Mouse (Mus musculus): ENCODE results near the gene Fam234b. TPM values are rescaled to one million over a fixed set of nuclear protein-coding genes. Genes with fewer than 3 reads are reported as not detected.

Fam234b gene
- polyA plus RNA-seq, 1 experiment: 6.3 TPM

- H3K4me3 ChIP-seq: no peak overlapping the region
- H3K4me2 ChIP-seq (ENCODE audit: low read depth): no peak overlapping the region
- TF ChIP-seq TCF12 (IDR thresholded peaks at IDR 0.05; ENCODE audit: insufficient read depth, poor library complexity, severe bottlenecking): no peak
- TF ChIP-seq SRF (IDR thresholded peaks at IDR 0.05; ENCODE audit: control insufficient read depth, insufficient read length, low read depth): no peak
- no peak for TF ChIP-seq USF1 (IDR thresholded peaks at IDR 0.05; ENCODE audit: low read depth)
- TF ChIP-seq E2F4 (IDR thresholded peaks at IDR 0.05; ENCODE audit: insufficient read depth): no peak
- TF ChIP-seq REST (IDR thresholded peaks at IDR 0.05; ENCODE audit: insufficient read depth, insufficient read length): no peak
- no peak for TF ChIP-seq CEBPB (IDR thresholded peaks at IDR 0.05; ENCODE audit: insufficient read depth, poor library complexity, severe bottlenecking)
- H3K36me3 ChIP-seq (ENCODE audit: control insufficient read depth, insufficient read depth): peaks cover 4% of the 10 kb centered on the region
- no peaks in the 10 kb centered on the region for H3K27me3 ChIP-seq (ENCODE audit: control insufficient read depth, insufficient read depth, insufficient read length)
- H3K79me2 ChIP-seq (ENCODE audit: control insufficient read depth, insufficient read depth): no peaks in the 10 kb centered on the region
- no peak overlapping the region for H3ac ChIP-seq (ENCODE audit: control insufficient read depth, insufficient read length)
Observed at GRCm38 (mm10) chr6:135219916-135220315, 22.1 kb downstream of the Fam234b start.

- no peak overlapping the region for H3K4me3 ChIP-seq
- no peaks in the 10 kb centered on the region for H3K27me3 ChIP-seq (ENCODE audit: control insufficient read depth, insufficient read depth, insufficient read length)
- H3K4me2 ChIP-seq (ENCODE audit: low read depth): no peak overlapping the region
- no peaks in the 10 kb centered on the region for H3K79me2 ChIP-seq (ENCODE audit: control insufficient read depth, insufficient read depth)
- H3K36me3 ChIP-seq (ENCODE audit: control insufficient read depth, insufficient read depth): no peaks in the 10 kb centered on the region
- no peak overlapping the region for H3ac ChIP-seq (ENCODE audit: control insufficient read depth, insufficient read length)
- TF ChIP-seq TCF3 (IDR thresholded peaks at IDR 0.05; ENCODE audit: insufficient read length, low read depth) (no peak), POLR2AphosphoS2 (IDR thresholded peaks at IDR 0.05; ENCODE audit: insufficient read length, low read depth) (no peak)
Observed at GRCm38 (mm10) chr6:135223786-135224416, 26.1 kb downstream of the Fam234b start.

- H3K4me2 ChIP-seq (ENCODE audit: low read depth): no peak overlapping the region
- no peak for TF ChIP-seq REST (IDR thresholded peaks at IDR 0.05; ENCODE audit: insufficient read depth, insufficient read length)
- no peak for TF ChIP-seq SRF (IDR thresholded peaks at IDR 0.05; ENCODE audit: control insufficient read depth, insufficient read length, low read depth)
- TF ChIP-seq MYOD1 (IDR thresholded peaks at IDR 0.05; ENCODE audit: control insufficient read depth in 1 of 3, insufficient read length in 2 of 3, low read depth in 2 of 3): no peak
- no peak for TF ChIP-seq USF1 (IDR thresholded peaks at IDR 0.05; ENCODE audit: low read depth)
- TF ChIP-seq CEBPB (IDR thresholded peaks at IDR 0.05; ENCODE audit: insufficient read depth, poor library complexity, severe bottlenecking): no peak
- TF ChIP-seq MYOG (IDR thresholded peaks at IDR 0.05; ENCODE audit: control insufficient read depth in 1 of 3, insufficient read depth in 1 of 3, insufficient read length in 2 of 3, low read depth in 2 of 3): no peak
Observed at GRCm38 (mm10) chr6:135228465-135228941, 30.7 kb downstream of the Fam234b start.

GRCm38 (mm10) chr6:135230586-135230985, 32.8 kb downstream of the Fam234b start:
- Histone ChIP-seq H3ac (ENCODE audit: control insufficient read depth, insufficient read length) (no peak overlapping the region), H3K36me3 (ENCODE audit: control insufficient read depth, insufficient read depth) (no peaks in the 10 kb centered on the region), H3K4me2 (ENCODE audit: low read depth) (no peak overlapping the region), H3K4me3 (no peak overlapping the region), H3K27me3 (ENCODE audit: control insufficient read depth, insufficient read depth, insufficient read length) (no peaks in the 10 kb centered on the region), H3K79me2 (ENCODE audit: control insufficient read depth, insufficient read depth) (no peaks in the 10 kb centered on the region)
- TF ChIP-seq MYOG (IDR thresholded peaks at IDR 0.05; ENCODE audit: control insufficient read depth in 1 of 3, insufficient read depth in 1 of 3, insufficient read length in 2 of 3, low read depth in 2 of 3) (no peak), MYOD1 (IDR thresholded peaks at IDR 0.05; ENCODE audit: control insufficient read depth in 1 of 3, insufficient read length in 2 of 3, low read depth in 2 of 3) (no peak), CEBPB (IDR thresholded peaks at IDR 0.05; ENCODE audit: insufficient read depth, poor library complexity, severe bottlenecking) (no peak), USF1 (IDR thresholded peaks at IDR 0.05; ENCODE audit: low read depth) (no peak), E2F4 (IDR thresholded peaks at IDR 0.05; ENCODE audit: insufficient read depth) (no peak), TCF3 (IDR thresholded peaks at IDR 0.05; ENCODE audit: insufficient read length, low read depth) (no peak), TCF12 (IDR thresholded peaks at IDR 0.05; ENCODE audit: insufficient read depth, poor library complexity, severe bottlenecking) (no peak), MAX (IDR thresholded peaks at IDR 0.05; ENCODE audit: low read depth) (no peak), REST (IDR thresholded peaks at IDR 0.05; ENCODE audit: insufficient read depth, insufficient read length) (no peak), SRF (IDR thresholded peaks at IDR 0.05; ENCODE audit: control insufficient read depth, insufficient read length, low read depth) (no peak), POLR2AphosphoS2 (IDR thresholded peaks at IDR 0.05; ENCODE audit: insufficient read length, low read depth) (no peak), POLR2A (IDR thresholded peaks at IDR 0.05; ENCODE audit: insufficient read length, low read depth) (no peak)

More at GRCm38 (mm10) chr6:135228465-135228941, 30.7 kb downstream of the Fam234b start:
- H3K79me2 ChIP-seq (ENCODE audit: control insufficient read depth, insufficient read depth): no peaks in the 10 kb centered on the region
- H3ac ChIP-seq (ENCODE audit: control insufficient read depth, insufficient read length): no peak overlapping the region
- no peaks in the 10 kb centered on the region for H3K36me3 ChIP-seq (ENCODE audit: control insufficient read depth, insufficient read depth)
- H3K27me3 ChIP-seq (ENCODE audit: control insufficient read depth, insufficient read depth, insufficient read length): no peaks in the 10 kb centered on the region
- H3K4me3 ChIP-seq: no peak overlapping the region

GRCm38 (mm10) chr6:135232443-135233182, 34.8 kb downstream of the Fam234b start:
- no peak overlapping the region for H3ac ChIP-seq (ENCODE audit: control insufficient read depth, insufficient read length)
- no peaks in the 10 kb centered on the region for H3K36me3 ChIP-seq (ENCODE audit: control insufficient read depth, insufficient read depth)
- H3K4me2 ChIP-seq (ENCODE audit: low read depth): no peak overlapping the region
- H3K79me2 ChIP-seq (ENCODE audit: control insufficient read depth, insufficient read depth): no peaks in the 10 kb centered on the region
- TF ChIP-seq POLR2A (IDR thresholded peaks at IDR 0.05; ENCODE audit: insufficient read length, low read depth): no peak
- no peak for TF ChIP-seq MYOD1 (IDR thresholded peaks at IDR 0.05; ENCODE audit: control insufficient read depth in 1 of 3, insufficient read length in 2 of 3, low read depth in 2 of 3)
- TF ChIP-seq REST (IDR thresholded peaks at IDR 0.05; ENCODE audit: insufficient read depth, insufficient read length): no peak
- no peak for TF ChIP-seq TCF3 (IDR thresholded peaks at IDR 0.05; ENCODE audit: insufficient read length, low read depth)
- no peak for TF ChIP-seq POLR2AphosphoS2 (IDR thresholded peaks at IDR 0.05; ENCODE audit: insufficient read length, low read depth)
- no peak for TF ChIP-seq TCF12 (IDR thresholded peaks at IDR 0.05; ENCODE audit: insufficient read depth, poor library complexity, severe bottlenecking)
- no peak for TF ChIP-seq CEBPB (IDR thresholded peaks at IDR 0.05; ENCODE audit: insufficient read depth, poor library complexity, severe bottlenecking)
- TF ChIP-seq MAX (IDR thresholded peaks at IDR 0.05; ENCODE audit: low read depth): no peak
- no peak for TF ChIP-seq E2F4 (IDR thresholded peaks at IDR 0.05; ENCODE audit: insufficient read depth)
- TF ChIP-seq USF1 (IDR thresholded peaks at IDR 0.05; ENCODE audit: low read depth): no peak
- no peak for TF ChIP-seq SRF (IDR thresholded peaks at IDR 0.05; ENCODE audit: control insufficient read depth, insufficient read length, low read depth)
- TF ChIP-seq MYOG (IDR thresholded peaks at IDR 0.05; ENCODE audit: control insufficient read depth in 1 of 3, insufficient read depth in 1 of 3, insufficient read length in 2 of 3, low read depth in 2 of 3): no peak
- no peaks in the 10 kb centered on the region for H3K27me3 ChIP-seq (ENCODE audit: control insufficient read depth, insufficient read depth, insufficient read length)
- no peak overlapping the region for H3K4me3 ChIP-seq

All from myocyte (in vitro differentiated cells).